Mouse (Mus musculus) adrenal gland, postnatal 14 days (tissue): ENCODE measurements at regions not wholly inside any gene's neighbourhood (a gene's known extent, or its start where the extent isn't known, plus 50 kb on each side); places are given as distances from the start of the nearest gene placed in this dataset.

Experiments used
- DNase-seq: peaks from one replicate; pipeline ENCODE4 v3.0.0; 2021; ENCODE audit warnings: mixed read lengths

GRCm38 (mm10) chr4:45713046-45713706 is 85.6 kb upstream of the Aldh1b1 start:
- DNase-seq = peak; percentile 38

DNA sequence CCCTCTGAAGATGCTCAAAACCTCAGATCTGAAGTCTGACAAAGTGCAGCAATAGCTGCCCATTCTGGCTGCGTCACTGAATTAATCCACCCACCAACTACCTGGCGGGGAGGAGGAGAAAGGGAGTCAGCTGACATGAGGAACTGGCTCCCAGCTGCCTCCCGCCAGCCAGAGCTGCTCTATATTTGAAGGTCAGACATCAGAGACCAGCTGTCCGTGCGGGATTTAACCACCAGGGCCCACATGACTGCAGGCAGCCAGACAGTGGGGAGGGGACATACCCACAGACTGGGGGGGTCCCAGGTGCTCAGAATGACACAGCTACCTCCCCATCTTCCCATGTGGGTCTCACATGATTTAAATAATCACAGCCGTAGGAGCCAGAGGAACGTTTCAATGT is 94.8 kb upstream of the Aldh1b1 start:
- no peak for DNase-seq

DNA sequence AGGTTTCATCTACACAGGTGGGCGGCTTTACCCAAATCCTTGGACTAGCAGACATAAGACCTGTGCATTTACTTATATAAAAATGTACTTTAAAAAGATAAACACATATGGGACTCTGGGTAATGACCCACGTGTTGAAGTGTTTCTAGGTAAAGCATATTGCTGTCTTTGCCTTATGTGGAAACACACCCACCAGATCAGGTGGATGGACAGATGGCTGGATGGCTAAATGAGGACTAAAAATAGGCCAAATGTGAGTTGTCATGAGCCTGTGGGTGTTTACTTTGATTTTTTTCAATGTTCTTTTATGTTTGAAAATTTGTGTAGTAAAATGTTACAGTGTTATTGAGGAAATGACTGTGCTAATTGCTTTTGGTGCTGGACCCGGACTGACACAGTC is 99.2 kb upstream of the Aldh1b1 start:
- no peak for DNase-seq

DNA sequence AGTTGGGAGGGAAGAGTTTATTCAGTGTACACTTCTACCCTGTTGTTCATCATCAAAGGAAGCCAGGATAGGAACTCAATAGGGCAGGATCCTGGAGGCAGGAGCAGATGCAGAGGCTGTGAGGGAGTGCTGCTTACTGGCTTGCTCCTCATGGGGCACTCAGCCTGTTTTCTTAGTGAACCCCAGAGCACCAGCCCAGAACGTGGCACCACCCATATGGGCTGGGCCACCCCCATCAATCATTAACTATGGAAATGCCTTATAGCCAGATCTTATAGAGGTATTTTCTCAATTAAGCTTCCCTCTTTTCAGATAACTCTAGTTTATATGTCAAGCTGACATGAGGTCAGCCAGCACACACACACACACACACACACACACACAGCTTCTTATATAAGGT is 103.6 kb upstream of the Aldh1b1 start:
- no peak for DNase-seq

DNA sequence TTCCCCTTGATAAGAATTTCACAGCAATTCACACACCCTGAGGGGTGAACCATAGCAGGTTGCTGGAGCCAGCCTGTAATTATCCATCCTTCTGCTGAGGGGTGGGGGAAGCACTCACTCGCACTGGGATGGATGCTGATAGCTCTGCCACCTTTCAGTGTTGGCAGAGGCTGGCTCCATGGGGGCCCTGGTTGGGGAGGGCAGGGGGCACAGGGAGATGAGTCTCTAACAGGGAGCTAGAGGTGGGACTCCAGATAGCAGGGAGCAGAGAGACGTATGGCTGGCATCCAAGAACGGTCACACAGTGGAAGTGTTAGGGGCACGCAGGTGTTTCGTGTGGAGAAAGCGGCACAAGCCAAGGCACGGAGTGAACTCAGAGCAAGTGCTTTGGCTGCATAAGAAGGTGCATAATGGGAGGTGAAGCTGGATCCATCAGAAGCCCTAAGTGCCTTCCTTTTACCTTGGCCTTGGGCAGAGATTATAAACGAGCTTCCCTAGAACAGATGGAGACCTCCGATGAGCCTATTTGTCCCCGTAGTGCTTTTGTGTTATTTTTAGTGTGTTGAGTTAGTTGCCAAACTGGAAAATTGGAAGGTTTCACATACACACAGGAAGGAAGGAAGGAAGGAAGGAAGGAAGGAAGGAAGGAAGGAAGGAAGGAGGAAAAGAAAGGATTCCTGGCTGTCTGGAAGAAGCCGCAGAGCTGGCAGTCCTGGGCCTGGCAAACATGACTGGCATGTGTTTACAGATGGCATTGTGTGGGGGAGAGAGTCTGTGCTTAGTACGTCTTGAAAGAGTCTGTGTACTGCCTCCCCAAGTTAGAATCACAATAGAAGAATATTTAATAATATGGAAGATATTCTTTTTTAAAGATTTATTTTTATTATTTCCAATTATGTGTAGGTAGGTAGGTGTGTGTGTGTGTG is 108.6 kb upstream of the Aldh1b1 start:
- DNase-seq = no peak

GRCm38 (mm10) chr4:45689572-45689971 is 109.2 kb upstream of the Aldh1b1 start:
- DNase-seq = no peak

DNA sequence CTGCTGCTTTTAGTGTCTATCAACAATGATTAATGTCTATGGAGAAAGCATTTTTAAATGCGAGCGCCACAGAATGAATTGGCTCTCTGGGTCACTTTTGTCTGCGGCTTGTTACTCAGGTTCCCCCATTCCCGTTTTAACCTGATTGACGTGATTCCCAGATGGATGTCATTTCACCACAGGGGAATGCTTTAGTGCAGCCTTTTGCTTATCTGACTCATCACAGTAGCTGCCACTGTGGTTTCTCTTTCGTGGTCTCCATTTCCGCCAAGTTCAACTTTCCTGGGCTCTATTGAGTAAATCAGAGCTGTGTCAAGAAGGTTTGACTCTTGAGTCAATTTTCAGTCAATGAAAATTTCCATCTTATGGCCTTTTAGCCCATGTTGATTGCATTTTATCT is 110.6 kb upstream of the Aldh1b1 start:
- DNase-seq = no peak

DNA sequence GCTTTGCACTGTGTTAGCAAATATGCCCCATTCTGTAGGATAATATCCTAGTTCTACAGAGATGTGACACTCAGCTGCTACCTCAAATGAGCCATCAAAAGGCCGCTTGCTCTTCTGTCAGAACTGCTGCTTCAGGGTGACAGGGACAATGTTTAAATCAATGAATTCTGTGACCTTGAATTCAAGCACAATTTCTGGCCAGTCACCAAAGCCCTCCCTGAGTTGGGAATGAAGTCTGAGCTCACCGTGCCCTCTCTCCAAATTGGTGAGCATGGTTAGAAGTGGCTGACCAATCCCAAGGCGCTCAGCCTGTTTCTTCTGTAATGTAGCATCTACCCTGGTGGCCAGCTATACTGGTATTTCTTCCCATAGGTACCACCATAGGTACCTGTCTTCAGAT is 113.8 kb upstream of the Aldh1b1 start:
- peak; percentile 23 for DNase-seq

GRCm38 (mm10) chr4:45683205-45683604 is 115.6 kb upstream of the Aldh1b1 start:
- peak; percentile 72 for DNase-seq

GRCm38 (mm10) chr4:45682746-45683145 is 116.1 kb upstream of the Aldh1b1 start:
- no peak for DNase-seq

DNA sequence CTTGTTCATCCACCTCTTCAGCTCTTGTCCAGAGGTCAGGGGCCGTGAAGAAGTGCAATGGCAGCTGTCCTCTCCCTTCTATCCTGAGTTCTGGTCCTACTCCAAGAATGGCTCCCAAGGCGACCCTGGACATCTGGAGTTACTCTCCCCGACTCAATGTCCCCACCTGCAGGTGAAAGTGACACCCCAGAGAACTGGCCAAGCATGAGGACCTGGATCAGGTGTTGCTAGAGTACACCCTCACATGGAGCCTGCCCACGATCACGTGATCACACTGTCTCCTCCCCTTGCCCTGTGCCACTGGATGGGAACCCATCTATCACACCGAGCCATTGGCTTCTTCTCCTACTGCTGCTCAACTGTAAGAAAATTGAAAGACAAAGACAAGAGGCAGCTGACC is 122.7 kb upstream of the Aldh1b1 start:
- DNase-seq = peak; percentile 14

GRCm38 (mm10) chr4:45674291-45674690 is 124.5 kb upstream of the Aldh1b1 start:
- DNase-seq = no peak

DNA sequence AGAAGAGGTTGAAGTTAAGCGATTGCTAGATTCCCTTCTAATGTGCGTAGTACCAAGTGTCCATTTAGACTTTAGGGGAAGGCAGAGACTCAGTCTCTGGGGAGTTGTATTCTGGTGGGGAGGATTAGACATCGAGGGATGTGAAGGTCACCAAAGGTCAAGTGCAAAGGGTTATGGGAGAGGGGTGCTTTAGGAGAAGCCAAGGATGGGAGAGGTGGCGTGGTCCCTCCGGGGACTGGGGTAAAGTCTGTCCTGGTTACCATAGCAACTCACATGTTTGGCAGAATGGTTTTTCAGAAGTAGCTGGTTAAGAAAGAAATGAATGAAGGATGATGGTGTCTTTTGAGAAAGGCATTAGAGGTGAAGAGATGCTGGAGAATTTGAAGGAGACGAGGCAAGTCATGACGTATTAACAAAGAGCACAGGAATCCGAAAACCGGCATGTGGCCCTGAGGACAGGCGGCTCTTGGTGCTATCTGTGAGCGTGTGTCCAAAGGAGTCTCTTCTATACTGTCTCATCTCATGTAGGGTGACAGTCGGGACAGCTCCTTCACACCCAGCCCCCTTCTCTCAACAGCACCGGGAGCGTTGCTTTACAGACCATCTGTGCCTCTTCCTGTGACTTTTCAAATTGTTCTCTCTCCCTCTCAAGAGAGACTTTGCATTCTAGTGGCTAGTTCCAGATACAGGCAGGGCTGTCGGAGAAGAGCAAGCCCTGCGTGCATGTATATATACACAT is 125.6 kb upstream of the Aldh1b1 start:
- DNase-seq = no peak

DNA sequence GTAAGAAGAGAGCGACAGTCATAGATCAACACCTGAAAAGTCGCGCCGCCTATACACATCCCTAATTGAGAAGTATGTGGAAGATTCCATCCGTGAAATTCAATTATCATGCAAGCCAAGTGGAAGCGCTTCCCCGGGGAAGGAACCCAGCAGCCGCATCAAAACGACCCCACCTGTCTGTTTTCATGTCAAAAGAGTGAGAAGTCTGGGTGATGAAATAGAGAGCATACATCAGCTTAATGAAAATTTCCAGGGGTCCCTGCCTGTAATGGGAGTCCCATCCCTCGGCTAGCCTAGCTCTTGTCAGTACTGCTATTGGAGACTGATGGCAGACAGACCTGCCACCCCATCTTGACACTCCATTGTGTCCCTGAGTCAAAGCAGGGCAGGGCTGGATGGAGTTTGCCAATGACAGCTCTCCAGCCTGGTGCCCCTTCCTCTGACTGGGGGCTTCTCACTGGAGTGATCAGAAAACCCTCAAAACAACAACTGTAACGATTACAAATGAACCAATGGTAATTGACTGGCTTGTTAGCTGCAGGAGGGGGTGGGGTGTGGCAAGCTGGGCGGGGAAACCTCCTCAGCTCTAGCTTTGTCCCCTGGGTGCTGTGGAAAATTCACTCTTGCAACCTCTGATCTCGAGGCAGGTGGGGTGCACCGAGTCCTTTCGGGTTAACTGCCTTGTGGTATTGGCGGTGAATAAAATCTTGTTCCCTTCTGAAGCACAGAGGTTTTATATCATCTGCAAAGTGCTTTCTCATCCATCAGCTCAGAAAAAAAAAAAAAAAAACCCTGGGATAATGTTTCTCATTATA is 126.4 kb upstream of the Aldh1b1 start:
- DNase-seq = no peak

- no peak for DNase-seq
These were observed 132.1 kb upstream of the Shb start for GRCm38 (mm10) chr4:45664372-45664771.

- no peak for DNase-seq
These were observed 125.2 kb upstream of the Shb start for GRCm38 (mm10) chr4:45657350-45657978.

DNA sequence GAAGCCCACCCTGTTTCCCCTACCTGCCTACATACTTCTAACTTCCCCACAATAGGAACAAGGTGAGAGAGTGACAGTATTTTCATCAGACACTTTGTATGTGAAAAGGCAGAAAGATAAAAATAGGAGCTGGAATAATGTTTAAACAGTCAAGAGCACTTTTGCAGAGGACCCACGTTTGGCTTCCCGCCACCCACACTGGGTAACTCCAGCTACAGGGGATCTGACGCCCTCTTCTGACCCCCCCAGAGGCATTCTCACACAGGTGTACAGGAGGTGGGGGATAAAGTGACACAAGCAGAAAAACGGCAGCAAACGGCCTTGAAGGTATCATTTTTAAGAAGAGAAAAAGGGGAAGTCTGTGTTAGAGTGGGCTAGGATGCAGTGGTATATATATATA is 123.5 kb upstream of the Shb start:
- no peak for DNase-seq

GRCm38 (mm10) chr4:45654804-45655155 is 122.5 kb upstream of the Shb start:
- no peak for DNase-seq

- DNase-seq = no peak
These were observed 121.9 kb upstream of the Shb start for GRCm38 (mm10) chr4:45654019-45654803.

GRCm38 (mm10) chr4:45648884-45649577 is 116.8 kb upstream of the Shb start:
- no peak for DNase-seq
